Mouse (Mus musculus): ENCODE data around the gene Olfr53.
"Not testable (repeated sequence)": the region's sequence is repeated elsewhere in the genome, so short reads cannot be mapped to it uniquely, and the experiment has no call there.

- TF ChIP-seq CTCF (conservative IDR thresholded peaks at IDR 0.05; ENCODE audit: insufficient read depth, insufficient read length, low read depth, low read length); POLR2A (IDR thresholded peaks at IDR 0.05; ENCODE audit: low read depth, low read length): not testable (repeated sequence)
Observed at GRCm38 (mm10) chr7:140670693-140671092, 24.4 kb downstream of the Olfr53 start.
